Comparison of ENCODE assay signal across 1 mouse cellular context in genomic region chr6:83117616-83118015, GRCm38 (mm10).
TF ChIP-seq lines count a peak whose summit lies in the region.

No protein-coding gene starts in this region.

TF ChIP-seq in myocyte, 11 proteins besides CTCF, POLR2A, EP300 and RAD21 (continued from another document):
- TF ChIP-seq MYOG (IDR thresholded peaks at IDR 0.05; ENCODE audit: control insufficient read depth in 1 of 3, insufficient read depth in 1 of 3, insufficient read length in 2 of 3, low read depth in 2 of 3), result no peak
- TF ChIP-seq POLR2AphosphoS2 (IDR thresholded peaks at IDR 0.05; ENCODE audit: insufficient read length, low read depth), result peak; percentile 62
- no peak for TF ChIP-seq CEBPB (IDR thresholded peaks at IDR 0.05; ENCODE audit: insufficient read depth, poor library complexity, severe bottlenecking)
- no peak for TF ChIP-seq TCF3 (IDR thresholded peaks at IDR 0.05; ENCODE audit: insufficient read length, low read depth)
